Mouse (Mus musculus) adrenal gland, postnatal 25 days (tissue): ENCODE data around the gene Rarres2. TPM values are rescaled to one million over a fixed set of nuclear protein-coding genes. Genes with fewer than 3 reads are reported as not detected.
A peak's percentile ranks its signal among the peaks of the same experiment; 100 is the strongest.
"Not testable (repeated sequence)": the region's sequence is repeated elsewhere in the genome, so short reads cannot be mapped to it uniquely, and the experiment has no call there.

Experiments used
- DNase-seq: peaks from one replicate; pipeline ENCODE4 v3.0.0; 2021; ENCODE audit warnings: mixed read lengths
- total RNA-seq: library from RNA; stranded (reverse); gene quantifications from 2 replicates; pipeline ENCODE4 v1.2.3, GENCODE M21; 2021

Gene Rarres2
- total RNA-seq, 1 experiment from 2014 or later: 28.6 TPM

- DNase-seq: no peak
Measured at GRCm38 (mm10) chr6:48540721-48541120, 31.9 kb downstream of the Rarres2 start.

GRCm38 (mm10) chr6:48539860-48540259, 32.7 kb downstream of the Rarres2 start:
- DNase-seq: no peak

DNA sequence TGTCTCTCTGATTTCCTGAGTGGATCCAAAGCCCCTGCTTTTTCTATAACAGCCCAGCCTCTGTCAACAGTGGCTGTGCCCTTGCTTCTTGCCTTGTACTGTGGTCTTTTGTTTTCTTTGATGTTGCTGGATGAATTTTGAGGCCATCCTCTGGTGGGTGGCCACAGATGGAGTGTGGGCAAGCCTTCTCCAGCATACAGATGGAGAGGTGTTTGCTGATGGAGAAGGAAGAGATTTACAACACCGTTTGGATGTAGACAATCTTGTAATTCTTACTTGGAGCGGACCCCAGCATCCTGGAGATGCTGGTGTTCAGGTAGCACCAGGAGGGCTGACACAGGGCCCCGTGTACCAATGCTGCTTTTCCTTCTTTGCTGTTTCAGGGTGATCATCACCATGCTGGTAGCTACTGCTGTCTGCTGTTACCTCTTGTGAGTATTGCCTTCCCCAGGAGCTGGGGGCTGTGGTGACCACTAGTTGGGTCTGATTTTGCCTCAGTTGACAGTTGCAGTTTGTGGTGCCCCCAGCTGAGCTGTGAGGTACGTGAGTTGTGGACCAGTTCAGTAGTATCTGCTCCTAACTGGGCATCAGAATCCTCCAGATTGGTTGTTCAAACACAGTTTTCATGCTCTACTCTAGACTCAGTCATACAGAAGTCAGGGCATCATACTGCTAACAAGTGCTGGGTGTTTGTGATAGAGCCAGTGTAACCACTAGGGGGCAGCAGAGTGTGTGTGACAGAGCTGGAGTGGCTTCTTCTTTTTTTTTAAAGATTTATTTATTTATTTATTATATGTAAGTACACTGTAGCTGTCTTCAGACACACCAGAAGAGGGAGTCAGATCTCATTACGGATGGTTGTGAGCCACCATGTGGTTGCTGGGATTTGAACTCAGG, 33.5 kb downstream of the Rarres2 start:
- DNase-seq: peak; percentile 72

DNA sequence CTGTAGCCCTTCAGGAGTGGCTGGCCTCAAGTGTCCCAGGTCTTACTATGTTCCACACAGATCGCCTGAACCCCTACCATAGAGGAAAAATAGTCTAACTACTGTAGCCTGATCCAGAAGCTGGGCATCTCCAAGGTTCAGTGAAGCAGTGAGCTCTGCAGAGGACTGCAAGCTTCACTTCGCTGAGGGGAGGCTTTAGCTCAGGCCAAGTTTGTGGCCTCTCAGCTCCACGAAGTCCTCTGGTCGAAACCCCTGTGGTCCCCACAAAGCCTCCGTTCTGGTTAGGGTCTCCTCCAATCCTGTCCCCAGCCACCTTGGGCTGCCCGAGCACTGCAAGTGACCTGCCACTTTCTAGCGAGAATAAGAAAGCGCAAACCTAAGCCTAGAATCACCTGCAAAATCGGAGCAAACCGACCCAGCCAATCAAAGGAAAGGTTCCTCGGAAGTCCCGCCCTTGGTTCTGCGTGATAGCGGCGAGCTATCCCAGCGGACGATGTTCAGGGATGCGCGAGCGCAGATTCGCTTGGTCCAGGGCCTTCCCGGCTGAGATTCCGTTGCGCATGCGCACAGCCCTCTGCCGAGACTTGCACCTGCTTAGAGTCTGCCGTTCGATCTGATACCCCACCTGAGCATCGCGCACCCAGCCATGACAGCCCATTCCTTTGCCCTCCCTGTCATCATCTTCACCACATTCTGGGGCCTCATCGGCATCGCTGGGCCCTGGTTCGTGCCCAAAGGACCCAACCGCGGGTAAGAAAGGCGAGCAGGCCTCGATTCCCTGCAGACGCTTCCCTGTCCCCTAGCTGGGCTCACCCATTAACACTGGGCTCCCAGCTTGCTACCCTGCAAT, 35.3 kb downstream of the Rarres2 start, which contains the start of gene Atp6v0e2:
Atp6v0e2 (plus strand) TSS at position 511 of the 850 bp plus-strand sequence.
- peak; percentile 90 for DNase-seq

DNA sequence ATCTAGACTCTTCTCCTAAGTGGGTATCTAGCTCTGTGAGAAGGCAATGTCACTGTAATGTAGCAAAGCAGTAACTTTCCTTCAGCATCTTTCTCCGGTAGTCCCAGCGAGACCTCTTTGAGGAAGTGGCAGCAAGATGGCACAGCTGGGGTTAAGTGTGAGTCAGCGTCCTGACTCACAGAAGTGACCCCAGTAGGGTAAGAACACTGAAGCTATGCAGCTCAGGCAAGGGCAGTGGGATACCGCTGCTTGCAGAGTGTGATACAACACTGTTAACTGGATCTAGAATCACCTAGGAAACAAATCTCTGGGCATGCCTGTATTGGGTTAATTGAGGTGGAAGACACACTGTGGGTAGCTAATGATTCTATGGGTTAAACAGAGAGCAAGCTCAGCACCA, 36.5 kb downstream of the Rarres2 start:
- DNase-seq: no peak

GRCm38 (mm10) chr6:48534913-48535312, 37.7 kb downstream of the Rarres2 start:
- no peak for DNase-seq

DNA sequence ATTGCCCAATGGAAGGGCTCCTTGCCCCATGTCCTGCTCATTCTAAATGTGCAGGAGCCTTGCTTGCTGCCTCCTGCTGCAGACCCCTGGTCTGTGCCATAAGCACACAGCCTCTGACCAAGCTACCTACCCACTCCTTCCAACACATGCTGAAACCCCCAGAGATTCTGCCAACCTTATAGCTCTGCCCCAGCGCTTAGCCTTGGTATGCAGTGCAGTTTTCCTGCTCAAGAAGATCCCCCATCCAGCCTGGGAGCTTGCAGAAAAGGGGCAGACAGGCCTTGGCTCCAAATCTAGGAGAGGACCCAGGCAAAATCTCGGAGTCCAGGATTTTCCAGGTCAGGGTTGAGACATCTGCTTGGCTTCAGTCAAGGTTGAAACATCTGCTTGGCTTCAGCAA, 39.1 kb downstream of the Rarres2 start:
- DNase-seq: no peak

DNA sequence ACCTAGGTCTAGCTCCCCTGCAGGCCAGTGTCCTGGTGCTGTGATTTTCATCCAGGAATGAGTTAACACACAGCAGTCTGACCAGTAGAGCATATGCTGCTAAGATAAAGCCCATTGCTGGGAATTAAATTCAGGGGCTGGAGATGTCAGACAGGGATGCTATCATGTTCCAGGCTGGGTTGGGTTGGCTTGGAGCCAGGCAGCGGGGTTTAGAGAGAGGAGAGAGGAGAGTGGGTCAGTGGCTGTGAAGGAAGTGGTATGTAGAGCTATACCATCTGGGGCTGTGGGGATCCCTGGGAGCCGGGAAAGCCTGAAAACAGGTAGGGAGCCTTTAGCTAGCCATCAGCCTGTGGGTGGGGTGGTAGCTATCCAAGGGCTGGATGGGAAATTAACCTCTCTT, 41.7 kb downstream of the Rarres2 start:
- DNase-seq: no peak

DNA sequence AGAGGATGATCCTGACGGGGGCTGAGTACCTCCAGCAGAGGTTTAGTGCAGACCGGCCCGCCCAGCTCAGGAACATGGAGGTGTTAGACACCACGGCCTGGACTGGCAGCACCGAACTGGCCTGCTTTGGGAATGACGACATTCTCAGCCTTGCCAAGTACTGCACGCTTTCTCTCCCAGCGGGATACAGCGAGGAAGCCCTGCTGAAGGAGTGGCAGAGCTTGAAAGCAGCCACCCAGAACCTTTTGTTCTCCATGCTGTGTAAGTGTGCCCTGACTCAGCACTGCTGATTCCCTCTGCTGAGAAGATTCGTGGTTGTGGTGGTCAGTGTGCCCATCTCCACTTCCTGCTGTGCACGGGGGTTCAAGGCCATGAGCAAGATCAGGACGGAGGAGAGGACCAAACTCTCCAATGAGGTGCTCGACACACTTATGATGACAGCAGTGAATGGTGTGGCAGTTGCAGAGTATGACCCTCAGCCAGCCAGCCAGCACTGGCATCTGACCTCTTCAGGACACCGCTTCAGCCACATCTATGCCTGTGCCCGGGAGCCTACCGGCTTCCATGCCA, 42.6 kb downstream of the Rarres2 start:
- DNase-seq: no peak

- no peak for DNase-seq
Measured at GRCm38 (mm10) chr6:48529261-48529660, 43.3 kb downstream of the Rarres2 start.

DNA sequence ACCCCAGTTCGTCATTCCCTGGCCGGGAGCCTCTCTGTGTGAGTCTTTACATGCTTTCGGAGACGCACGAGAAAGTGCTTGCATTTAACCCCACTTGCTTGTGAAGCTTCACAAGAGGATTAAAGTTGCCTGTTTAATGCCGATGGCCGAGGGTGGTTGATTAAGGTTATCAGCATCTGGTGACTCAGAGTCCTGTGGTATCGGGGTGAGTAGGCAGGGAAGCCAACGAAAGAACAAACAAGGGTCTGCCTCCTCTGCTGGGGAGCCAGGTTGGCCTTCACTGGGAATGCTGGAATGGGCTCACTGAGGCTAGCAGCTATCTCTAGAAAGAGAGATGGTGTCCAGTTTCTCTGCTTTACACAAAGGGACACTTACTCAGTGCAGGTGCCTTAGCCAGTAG, 44.7 kb downstream of the Rarres2 start:
- DNase-seq: no peak

GRCm38 (mm10) chr6:48524882-48525281, 47.7 kb downstream of the Rarres2 start:
- DNase-seq: not testable (repeated sequence)

Other genes starting within 250 kb of the Rarres2 start
- 45.9 and 64.1 TPM in 2 replicates for gene Krba1, start 177.2 kb downstream of the Rarres2 start, total RNA-seq
- gene Zfp467, start 127.0 kb downstream of the Rarres2 start, total RNA-seq: 51.0 and 72.4 TPM in 2 replicates
- gene Sspo, start 124.6 kb downstream of the Rarres2 start, total RNA-seq: 3.5 and 5.1 TPM in 2 replicates
- 51.6 and 58.2 TPM in 2 replicates for gene Atp6v0e2, start 35.2 kb downstream of the Rarres2 start, total RNA-seq
- gene Lrrc61, start 18.0 kb downstream of the Rarres2 start, total RNA-seq: 43.3 and 59.5 TPM in 2 replicates
- not detected in 2 replicates for gene Gm45021, start 16.8 kb upstream of the Rarres2 start, total RNA-seq
- gene Repin1, start 21.1 kb upstream of the Rarres2 start, total RNA-seq: 66.1 and 67.8 TPM in 2 replicates
- gene Gm44965, start 21.2 kb upstream of the Rarres2 start, total RNA-seq: not detected in 2 replicates
- 8.2 and 15.4 TPM in 2 replicates for gene Zfp775, start 29.3 kb upstream of the Rarres2 start, total RNA-seq
- gene AI854703, start 54.0 kb upstream of the Rarres2 start, total RNA-seq: 1.7 and 3.4 TPM in 2 replicates
- gene Gimap8, start 74.4 kb upstream of the Rarres2 start, total RNA-seq: 9.9 and 13.7 TPM in 2 replicates
- 5.7 and 8.1 TPM in 2 replicates for gene Gimap9, start 103.3 kb upstream of the Rarres2 start, total RNA-seq
- gene Gimap4, start 111.8 kb upstream of the Rarres2 start, total RNA-seq: 51.4 and 59.1 TPM in 2 replicates
- gene Gimap6, start 135.4 kb upstream of the Rarres2 start, total RNA-seq: 49.4 and 57.9 TPM in 2 replicates
- 6.7 and 6.9 TPM in 2 replicates for gene Gm28053, start 145.8 kb upstream of the Rarres2 start, total RNA-seq
- gene Gimap7, start 145.8 kb upstream of the Rarres2 start, total RNA-seq: 0.33 TPM in 1 of 2 replicates, not detected in the other
- gene Gimap1, start 166.3 kb upstream of the Rarres2 start, total RNA-seq: 12.9 and 15.5 TPM in 2 replicates
- 10.5 and 16.2 TPM in 2 replicates for gene Gimap5, start 173.4 kb upstream of the Rarres2 start, total RNA-seq
- 2.4 and 3.5 TPM in 2 replicates for gene Gimap3, start 198.1 kb upstream of the Rarres2 start, total RNA-seq